Mouse (Mus musculus) ES-Bruce4 (cell line): Measurements from ENCODE around the gene Gpx5. TPM values are rescaled to one million over a fixed set of nuclear protein-coding genes. Genes with fewer than 3 reads are reported as not detected.

Experiments used
- H3K27ac ChIP-seq: 2 replicates; pipeline ENCODE4 v1.5.1; 2012; ENCODE audit warnings: low read length, inconsistent platforms; ENCODE audit not compliant: insufficient read depth
- H3K27me3 ChIP-seq: 2 replicates; pipeline ENCODE4 v1.6.1; 2012; ENCODE audit warnings: mild to moderate bottlenecking, low read length, inconsistent platforms; ENCODE audit not compliant: control insufficient read depth, poor library complexity, insufficient read depth, severe bottlenecking
- H3K36me3 ChIP-seq: 2 replicates; pipeline ENCODE4 v1.6.1; 2012; ENCODE audit warnings: inconsistent platforms, mild to moderate bottlenecking, low read length, moderate library complexity; ENCODE audit not compliant: control insufficient read depth, poor library complexity, insufficient read depth, severe bottlenecking
- H3K4me1 ChIP-seq: one replicate; pipeline ENCODE4 v1.8.1; 2011; ENCODE audit warnings: low read length; ENCODE audit not compliant: control insufficient read depth, insufficient read depth
- H3K4me3 ChIP-seq: 2 replicates; pipeline ENCODE4 v1.5.1; 2011; ENCODE audit warnings: low read depth, mild to moderate bottlenecking, low read length
- H3K9ac ChIP-seq: 2 replicates; pipeline ENCODE4 v1.6.1; 2012; ENCODE audit warnings: low read depth, mild to moderate bottlenecking, inconsistent platforms; ENCODE audit not compliant: poor library complexity, severe bottlenecking
- H3K9me3 ChIP-seq: replicated peaks from 2 replicates; pipeline ENCODE4 v1.6.1; 2012; ENCODE audit warnings: mild to moderate bottlenecking, low read length, inconsistent platforms; ENCODE audit not compliant: control insufficient read depth, poor library complexity, insufficient read depth, severe bottlenecking
- CTCF ChIP-seq: IDR thresholded peaks from one replicate; pipeline ENCODE4 v1.8.1; 2011; ENCODE audit warnings: low read depth, low read length
- EP300 ChIP-seq: IDR thresholded peaks from 2 replicates; pipeline ENCODE4 v1.6.1; 2011; ENCODE audit warnings: low read depth, low read length; ENCODE audit not compliant: insufficient read depth
- POLR2A ChIP-seq: IDR thresholded peaks from one replicate; pipeline ENCODE4 v1.8.1; 2011; ENCODE audit warnings: low read length; ENCODE audit not compliant: insufficient read depth
- polyA plus RNA-seq: library from polyadenylated mRNA; stranded (reverse); fragments of >200 nt; gene quantifications from 2 replicates; pipeline ENCODE4 v1.2.4, GENCODE M21; 2011; ENCODE audit warnings: low read depth; ENCODE audit not compliant: missing spikeins, insufficient read depth, insufficient read length

Gpx5 gene
- polyA plus RNA-seq, 1 experiment = not detected

- Histone ChIP-seq H3K4me1 (no peaks in the 10 kb centered on the region), H3K9ac (no peak overlapping the region), H3K9me3 (no peaks in the 10 kb centered on the region), H3K27ac (no peak overlapping the region), H3K27me3 (peaks cover 1% of the 10 kb centered on the region; the same call in 1 of the 2 replicates), H3K4me3 (no peak overlapping the region), H3K36me3 (no peaks in the 10 kb centered on the region)
- TF ChIP-seq POLR2A (no peak), CTCF (no peak), EP300 (no peak)
Observed at GRCm38 (mm10) chr13:21304483-21305066, 12.0 kb upstream of the Gpx5 start.

DNA sequence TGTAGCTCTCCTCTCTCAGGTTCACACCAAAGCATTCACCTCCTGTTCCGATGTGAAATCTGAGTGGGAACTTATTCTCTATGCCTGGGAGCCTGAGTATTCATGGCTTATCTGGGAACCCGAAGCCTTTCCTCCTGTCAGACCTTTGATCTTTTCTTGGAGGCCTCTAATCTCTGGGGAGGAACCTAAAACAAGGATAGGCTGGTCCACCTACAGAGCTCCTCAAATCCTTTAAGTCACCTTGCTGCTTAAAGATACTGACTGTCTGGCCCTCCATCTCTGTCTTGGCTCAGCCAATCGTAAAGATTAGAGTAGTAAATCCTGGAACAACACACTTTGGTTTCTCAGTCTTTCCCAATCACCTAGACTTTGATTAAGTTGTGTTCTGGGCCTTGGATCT is 6.0 kb upstream of the Gpx5 start:
- no peak for TF ChIP-seq EP300
- no peak for TF ChIP-seq POLR2A
- TF ChIP-seq CTCF = no peak
- H3K4me1 ChIP-seq = no peaks in the 10 kb centered on the region
- H3K27me3 ChIP-seq = no peaks in the 10 kb centered on the region; the same call in 1 of the 2 replicates
- H3K9me3 ChIP-seq = no peaks in the 10 kb centered on the region
- no peak overlapping the region for H3K4me3 ChIP-seq
- no peak overlapping the region for H3K27ac ChIP-seq
- no peaks in the 10 kb centered on the region for H3K36me3 ChIP-seq
- no peak overlapping the region for H3K9ac ChIP-seq

DNA sequence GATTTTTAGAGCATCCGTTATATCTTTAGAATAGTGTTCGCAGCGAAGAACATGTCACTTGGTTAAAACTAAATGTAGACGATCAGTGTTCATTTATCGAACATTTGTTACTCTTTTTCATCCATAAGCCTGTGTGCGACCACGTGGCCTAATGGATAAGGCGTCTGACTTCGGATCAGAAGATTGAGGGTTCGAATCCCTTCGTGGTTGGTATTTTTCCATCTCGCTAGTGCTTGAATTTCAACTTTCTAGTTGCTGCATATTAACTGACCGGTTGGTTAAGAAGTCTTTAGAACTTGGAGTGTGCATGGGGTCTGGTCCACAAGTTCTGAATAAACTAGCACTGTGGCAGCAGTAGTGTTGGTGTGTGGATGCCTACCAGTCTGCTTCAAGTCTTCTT is 13.0 kb downstream of the Gpx5 start:
- Histone ChIP-seq H3K27me3 (no peaks in the 10 kb centered on the region; the same call in 1 of the 2 replicates), H3K9ac (peak overlapping the region; percentile 87), H3K4me3 (peak overlapping the region; percentile 75), H3K27ac (no peak overlapping the region), H3K4me1 (no peaks in the 10 kb centered on the region), H3K9me3 (no peaks in the 10 kb centered on the region), H3K36me3 (no peaks in the 10 kb centered on the region)
- TF ChIP-seq POLR2A (no peak), EP300 (no peak)

GRCm38 (mm10) chr13:21279076-21279475 is 13.5 kb downstream of the Gpx5 start:
- Histone ChIP-seq H3K27ac (no peak overlapping the region), H3K27me3 (no peaks in the 10 kb centered on the region; the same call in 1 of the 2 replicates), H3K4me3 (peak overlapping the region; percentile 75), H3K4me1 (no peaks in the 10 kb centered on the region), H3K36me3 (no peaks in the 10 kb centered on the region), H3K9ac (peak overlapping the region; percentile 87), H3K9me3 (no peaks in the 10 kb centered on the region)
- TF ChIP-seq POLR2A (no peak), CTCF (no peak), EP300 (no peak)

DNA sequence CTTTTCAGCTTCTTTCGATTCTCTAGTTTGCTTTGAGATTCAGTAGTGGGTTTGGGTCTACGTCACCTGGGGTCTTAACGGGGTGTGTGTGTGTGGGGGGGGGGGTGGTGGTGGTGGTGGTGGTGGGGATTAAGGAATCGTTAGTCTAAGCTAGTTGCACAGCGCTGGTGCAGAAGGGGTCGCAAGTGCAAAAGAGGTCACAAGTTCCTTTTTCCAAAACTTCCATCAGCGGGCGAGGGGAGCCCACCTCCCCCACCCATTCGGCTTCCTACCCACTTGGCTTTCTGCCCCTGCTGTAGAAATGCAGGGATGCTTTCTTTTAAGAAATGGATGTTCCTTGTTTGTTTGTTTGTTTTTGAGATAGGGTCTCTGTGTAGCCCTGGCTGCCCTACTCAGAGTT is 16.0 kb downstream of the Gpx5 start:
- Histone ChIP-seq H3K9me3 (no peaks in the 10 kb centered on the region), H3K4me1 (no peaks in the 10 kb centered on the region), H3K4me3 (peak overlapping the region; percentile 68), H3K36me3 (no peaks in the 10 kb centered on the region), H3K27ac (no peak overlapping the region), H3K27me3 (no peaks in the 10 kb centered on the region; the same call in 1 of the 2 replicates), H3K9ac (peak overlapping the region; percentile 61)
- TF ChIP-seq POLR2A (no peak), CTCF (no peak), EP300 (no peak)

GRCm38 (mm10) chr13:21275815-21276550 is 16.5 kb downstream of the Gpx5 start:
- Histone ChIP-seq H3K36me3 (no peaks in the 10 kb centered on the region), H3K9me3 (no peaks in the 10 kb centered on the region), H3K4me3 (peak overlapping the region; percentile 100), H3K4me1 (no peaks in the 10 kb centered on the region), H3K27ac (no peak overlapping the region), H3K9ac (peak overlapping the region; percentile 71), H3K27me3 (no peaks in the 10 kb centered on the region; the same call in 1 of the 2 replicates)
- no peak for TF ChIP-seq EP300
- no peak for TF ChIP-seq POLR2A
- no peak for TF ChIP-seq CTCF
